Mouse (Mus musculus) inflammation-experienced regulatory T-cells, adult 6 months (primary cell): ENCODE results near the gene Tex35. TPM values are rescaled to one million over a fixed set of nuclear protein-coding genes. Genes with fewer than 3 reads are reported as not detected.

Source experiments
- polyA plus RNA-seq, 3 experiments: library from polyadenylated mRNA; unstranded; fragments of 100-300 nt; shearing (Covaris generic); gene quantifications; one replicate each; pipeline ENCODE4 v1.2.1; 2017

The Tex35 gene
- polyA plus RNA-seq, 3 experiments from 2014 or later = 0.43 TPM; not detected in 2

Other genes with a start within 250 kb of the Tex35 start
- 10 to 100 TPM; 24.6 to 48.2 (median 34.1) TPM for gene Ralgps2, start 169.1 kb downstream of the Tex35 start, polyA plus RNA-seq